Mouse (Mus musculus): ENCODE results near the gene Iapp.
"Not testable (repeated sequence)": the region's sequence is repeated elsewhere in the genome, so short reads cannot be mapped to it uniquely, and the experiment has no call there.

Gene Iapp

DNA sequence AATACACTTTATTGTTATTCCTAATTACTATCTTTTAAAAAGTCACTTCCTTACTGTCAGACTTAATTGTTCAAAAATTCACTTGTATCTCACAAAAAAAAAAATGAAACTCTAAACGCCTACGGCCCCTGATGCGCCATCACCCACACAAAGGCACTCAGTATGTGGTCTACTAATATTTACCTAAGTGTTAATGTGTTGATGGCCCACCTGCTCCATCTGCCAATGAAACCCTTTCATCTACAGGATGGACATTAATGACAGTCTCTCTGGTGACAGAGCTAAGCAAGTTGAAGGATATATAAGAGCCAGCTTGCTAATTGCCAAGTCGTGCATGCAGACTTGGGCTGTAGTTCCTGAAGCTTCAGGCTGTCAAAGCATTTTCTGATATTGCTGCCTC is at the start of gene Iapp:
Iapp (plus strand) TSS at position 326 of the 400 bp plus-strand sequence.
- no peak for DNase-seq (ENCODE audit: low read depth, low spot score)

DNA sequence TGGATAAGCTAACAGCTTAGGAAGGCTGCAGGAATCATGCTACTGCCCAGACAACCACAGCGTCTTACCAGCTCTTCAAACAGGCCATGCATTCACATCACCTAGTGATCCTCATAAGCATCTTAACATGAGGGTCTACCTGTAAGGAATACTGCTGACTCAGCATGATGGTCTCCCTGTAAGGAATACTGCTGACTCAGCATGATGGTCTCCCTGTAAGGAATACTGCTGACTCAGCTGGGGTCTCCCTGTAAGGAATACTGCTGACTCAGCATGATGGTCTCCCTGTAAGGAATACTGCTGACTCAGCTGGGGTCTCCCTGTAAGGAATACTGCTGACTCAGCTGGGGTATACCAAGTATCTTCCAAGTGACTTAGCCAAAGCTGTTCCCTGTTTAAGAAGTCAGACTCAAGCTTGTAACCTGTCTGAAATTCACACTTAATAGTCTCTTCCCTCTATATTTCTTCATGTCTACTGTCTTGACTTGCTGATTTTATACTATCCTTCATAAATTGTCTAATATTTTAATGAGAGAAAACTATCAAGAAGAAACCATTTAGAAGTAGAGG is 47.4 kb upstream of the Iapp start:
- DNase-seq (ENCODE audit: low read depth, low spot score) = not testable (repeated sequence)

GRCm38 (mm10) chr6:142275721-142276442 is 22.3 kb upstream of the Iapp start:
- peak; percentile 73 for DNase-seq (ENCODE audit: low read depth, low spot score)

DNA sequence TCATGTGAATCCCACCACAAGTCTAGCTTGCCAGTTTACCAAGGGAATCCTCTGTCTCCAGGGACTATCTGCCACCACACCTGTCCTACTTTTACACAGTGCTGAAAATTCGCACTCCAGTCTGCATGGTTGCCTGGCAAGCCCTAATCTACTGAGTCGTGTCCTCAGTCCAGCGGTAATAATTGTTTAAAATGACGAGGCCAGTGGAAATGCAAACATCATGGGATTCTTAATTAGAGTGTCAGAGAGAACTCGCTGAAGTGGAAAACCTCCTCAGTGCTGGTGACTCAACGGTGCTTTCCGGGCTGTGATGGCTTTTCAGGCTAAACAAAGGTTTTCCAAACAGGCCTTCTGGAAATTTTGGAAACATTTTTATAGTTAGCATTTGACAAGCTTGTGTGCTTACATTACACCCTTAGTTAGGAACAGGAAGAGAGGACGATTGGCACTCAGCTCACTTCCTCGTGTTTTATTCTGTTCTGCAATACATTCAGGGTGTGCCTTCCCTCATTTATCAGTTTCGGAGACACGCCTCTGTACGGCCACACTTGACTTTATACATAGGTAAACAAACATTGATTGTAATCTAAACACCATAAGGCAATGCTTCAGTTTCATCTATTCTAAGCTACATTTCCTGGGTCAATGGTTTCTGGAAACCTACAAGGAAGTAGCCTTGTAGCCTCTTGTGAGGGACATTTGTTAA is 8.7 kb upstream of the Iapp start:
- DNase-seq (ENCODE audit: low read depth, low spot score) = no peak

DNA sequence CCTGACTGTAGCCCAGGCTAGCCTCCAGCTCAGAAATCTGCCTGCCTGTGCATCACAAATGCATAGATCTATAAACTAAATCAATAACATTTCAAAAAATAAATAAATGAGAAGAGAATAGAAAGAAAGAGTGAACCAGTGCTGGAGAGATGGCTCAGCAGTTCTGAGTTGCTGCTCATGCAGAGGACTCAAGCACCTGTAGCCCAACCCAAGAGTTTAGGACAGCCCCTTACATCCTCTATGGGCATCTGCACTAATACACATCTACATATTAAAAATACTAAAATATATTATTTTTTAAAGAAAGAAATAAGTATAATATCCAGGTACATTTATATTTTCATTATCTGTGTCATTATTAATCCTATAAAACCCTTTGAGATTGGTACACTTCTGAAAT is 6.9 kb downstream of the Iapp start:
- no peak for DNase-seq (ENCODE audit: low read depth, low spot score)

- DNase-seq (ENCODE audit: low read depth, low spot score) = no peak
These were observed 16.1 kb downstream of the Iapp start for GRCm38 (mm10) chr6:142314285-142314684.

DNA sequence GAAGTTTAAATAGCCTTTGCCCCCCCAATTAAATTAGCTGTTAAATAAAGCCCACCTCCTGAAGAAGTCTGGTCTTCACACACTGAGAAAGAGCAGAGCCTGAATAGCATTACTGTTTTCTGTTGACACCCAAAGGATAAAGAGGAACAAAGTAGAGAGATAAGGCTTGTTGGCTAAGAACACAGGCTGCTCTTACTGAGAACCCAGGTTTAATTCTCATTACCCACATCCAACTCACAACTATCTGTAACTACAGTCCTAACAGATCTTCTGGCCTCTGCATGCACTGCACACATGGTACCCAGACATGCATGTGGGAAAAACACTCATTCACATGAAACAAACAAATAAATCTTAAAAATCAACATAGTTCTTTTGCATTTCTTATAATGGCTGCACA is 18.9 kb downstream of the Iapp start:
- DNase-seq (ENCODE audit: low read depth, low spot score) = no peak

DNA sequence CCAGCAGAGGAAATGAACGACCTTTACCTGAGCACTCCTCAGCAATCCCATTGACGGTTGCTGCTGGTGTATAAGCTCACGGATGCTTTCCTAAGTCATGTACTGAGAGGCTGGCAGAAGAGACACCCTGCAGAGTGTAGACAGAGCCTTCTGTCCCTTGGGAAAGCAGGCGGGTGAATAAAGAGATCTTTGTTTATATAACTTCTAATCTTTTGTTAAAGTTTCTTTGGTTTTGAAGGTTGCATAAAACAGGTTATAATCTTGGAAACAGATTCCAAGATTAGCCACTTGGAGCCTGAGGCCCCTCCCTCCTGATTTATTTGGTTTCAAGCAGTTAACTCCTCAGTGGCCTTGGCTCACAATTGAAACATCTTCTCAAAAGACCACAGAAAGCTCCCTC is 24.7 kb downstream of the Iapp start, which contains the start of gene Slco1a5:
Slco1a5 (minus strand) TSS at position 101 of the 400 bp plus-strand sequence.
- no peak for DNase-seq (ENCODE audit: low read depth, low spot score)

DNA sequence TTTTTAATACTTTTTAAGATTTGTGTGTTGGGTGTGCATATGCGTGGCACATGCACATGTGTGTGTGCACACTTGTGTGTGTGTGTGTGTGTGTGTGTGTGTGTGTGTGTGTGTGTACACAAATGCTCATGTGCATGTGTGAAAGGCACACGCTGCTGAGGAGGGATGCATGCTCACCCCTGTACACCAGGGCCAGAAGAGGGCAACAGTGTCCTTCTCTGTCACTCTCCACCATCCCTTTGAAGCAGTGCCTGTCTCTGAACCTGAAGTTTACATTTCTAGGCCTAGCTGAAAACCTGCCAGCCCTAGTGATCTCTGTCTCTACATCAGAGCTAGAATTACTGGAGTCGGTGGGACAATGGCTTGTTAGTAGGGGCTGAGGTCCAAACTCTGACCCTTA is 28.4 kb downstream of the Iapp start:
- DNase-seq (ENCODE audit: low read depth, low spot score) = no peak

- no peak for DNase-seq (ENCODE audit: low read depth, low spot score)
These were observed 31.0 kb downstream of the Iapp start for GRCm38 (mm10) chr6:142329201-142329600.

DNA sequence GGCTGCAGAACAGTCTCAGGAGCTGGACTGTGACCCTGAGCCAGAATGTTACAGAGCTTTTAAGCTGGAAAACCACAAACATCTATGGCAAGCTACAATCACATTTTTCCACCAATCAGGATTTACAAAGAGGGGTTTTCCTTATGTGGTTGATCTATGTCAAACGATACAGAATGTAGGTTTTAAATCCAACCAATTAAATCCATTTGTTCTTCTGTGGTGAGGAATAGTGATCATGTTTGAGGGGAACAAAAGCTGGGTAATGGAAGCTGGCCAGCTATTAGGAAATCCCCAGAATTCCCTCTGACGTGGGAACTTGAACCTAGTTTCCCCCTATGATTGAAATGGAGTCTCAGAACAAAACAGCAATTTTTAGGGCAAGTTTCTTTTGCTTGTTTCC is 40.7 kb downstream of the Iapp start:
- no peak for DNase-seq (ENCODE audit: low read depth, low spot score)

DNA sequence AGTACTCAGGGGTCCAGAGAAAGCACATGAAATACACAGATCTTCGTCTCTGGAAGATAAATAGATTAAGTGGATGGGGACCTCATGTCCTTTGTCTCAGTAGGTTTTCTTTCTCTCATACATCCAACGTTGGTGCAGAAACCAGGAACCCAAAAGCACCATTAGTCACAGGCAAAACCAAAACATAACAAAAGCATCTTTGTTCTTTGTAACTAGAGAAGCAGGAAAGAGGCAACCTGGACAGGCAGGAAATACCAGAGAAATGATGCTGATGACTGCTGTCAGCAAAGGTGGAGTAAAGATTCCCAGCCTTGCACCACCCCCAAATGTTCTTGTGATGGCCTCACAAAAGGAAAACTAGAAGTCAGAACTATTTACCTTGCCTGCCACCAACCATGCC is 41.4 kb downstream of the Iapp start:
- no peak for DNase-seq (ENCODE audit: low read depth, low spot score)

- peak; percentile 50 for DNase-seq (ENCODE audit: low read depth, low spot score)
These were observed 45.3 kb downstream of the Iapp start for GRCm38 (mm10) chr6:142343561-142343960.

DNA sequence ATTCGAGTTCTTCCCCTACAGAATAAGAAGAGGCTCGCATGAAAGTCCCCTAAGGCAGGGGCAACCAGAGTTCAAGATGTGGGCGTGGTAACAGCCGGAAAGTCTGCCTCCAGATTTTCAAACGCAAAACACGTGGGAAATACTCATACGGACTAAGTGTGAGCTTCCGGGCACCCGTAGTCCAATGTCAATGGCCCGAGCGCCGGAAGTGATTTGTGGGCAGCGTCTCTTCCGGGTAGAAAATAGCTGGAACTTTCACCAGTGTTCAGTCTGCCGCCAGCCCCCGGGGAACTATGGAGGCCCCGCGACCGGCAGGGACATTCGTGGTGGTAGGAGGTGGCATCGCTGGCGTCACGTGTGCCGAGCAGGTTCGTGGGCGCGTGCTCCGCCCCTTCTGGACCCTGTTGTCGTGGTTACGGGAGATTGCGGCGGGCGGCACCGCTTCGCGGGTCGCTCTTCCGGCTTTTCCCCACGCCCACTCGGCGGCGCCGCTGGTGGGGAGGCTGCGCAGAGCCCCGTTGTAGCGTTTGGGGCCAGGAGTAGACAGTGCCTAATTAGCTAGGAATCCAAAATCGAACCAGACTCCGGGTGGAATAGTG is 47.3 kb downstream of the Iapp start, which contains the start of gene Pyroxd1:
Pyroxd1 (plus strand) TSS at position 215 of the 599 bp plus-strand sequence.
- DNase-seq (ENCODE audit: low read depth, low spot score) = peak; percentile 97

DNA sequence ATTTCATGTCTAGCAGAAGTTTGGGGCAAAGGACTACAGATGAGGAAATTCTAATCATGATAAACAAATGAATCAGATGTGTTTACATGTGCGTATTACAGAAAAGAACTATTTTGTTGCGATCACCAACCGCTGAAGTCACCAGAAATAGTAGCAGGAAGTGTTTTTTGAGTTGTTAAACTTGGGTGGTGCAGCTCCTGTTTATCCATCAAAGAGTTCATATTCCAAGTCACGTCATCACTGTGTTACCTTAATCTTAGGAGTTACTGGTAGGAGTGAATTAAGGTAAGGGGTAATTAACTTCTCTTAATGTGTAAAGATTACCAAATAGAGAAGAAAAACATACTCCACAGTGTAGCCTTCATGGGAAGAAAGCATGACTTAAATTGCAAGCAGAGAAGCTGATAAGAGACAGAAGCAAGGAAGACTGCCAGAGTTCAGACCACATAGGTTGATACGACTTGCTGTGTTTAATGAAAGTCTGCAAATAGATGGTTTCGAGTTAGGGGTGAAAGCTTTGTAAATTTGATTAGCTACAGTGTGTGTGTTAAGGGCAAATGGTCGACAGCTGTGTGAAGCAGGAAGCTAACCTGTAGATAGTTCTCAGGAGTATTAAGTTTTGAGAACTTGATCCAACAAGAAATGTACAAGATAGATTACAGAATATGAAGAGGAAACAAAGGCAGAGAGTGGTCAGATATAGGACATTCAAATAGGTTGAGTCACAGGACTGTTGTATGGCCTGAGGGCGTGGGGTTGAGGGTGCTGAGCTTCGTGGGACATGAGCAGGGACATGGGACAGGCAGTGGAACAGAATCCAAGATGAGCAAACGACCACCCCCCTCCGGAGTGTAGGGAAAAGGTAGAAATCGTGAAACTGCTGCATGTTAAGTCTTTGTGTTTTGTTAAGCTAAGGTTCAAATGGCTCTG is 48.2 kb downstream of the Iapp start:
- DNase-seq (ENCODE audit: low read depth, low spot score) = no peak

DNA sequence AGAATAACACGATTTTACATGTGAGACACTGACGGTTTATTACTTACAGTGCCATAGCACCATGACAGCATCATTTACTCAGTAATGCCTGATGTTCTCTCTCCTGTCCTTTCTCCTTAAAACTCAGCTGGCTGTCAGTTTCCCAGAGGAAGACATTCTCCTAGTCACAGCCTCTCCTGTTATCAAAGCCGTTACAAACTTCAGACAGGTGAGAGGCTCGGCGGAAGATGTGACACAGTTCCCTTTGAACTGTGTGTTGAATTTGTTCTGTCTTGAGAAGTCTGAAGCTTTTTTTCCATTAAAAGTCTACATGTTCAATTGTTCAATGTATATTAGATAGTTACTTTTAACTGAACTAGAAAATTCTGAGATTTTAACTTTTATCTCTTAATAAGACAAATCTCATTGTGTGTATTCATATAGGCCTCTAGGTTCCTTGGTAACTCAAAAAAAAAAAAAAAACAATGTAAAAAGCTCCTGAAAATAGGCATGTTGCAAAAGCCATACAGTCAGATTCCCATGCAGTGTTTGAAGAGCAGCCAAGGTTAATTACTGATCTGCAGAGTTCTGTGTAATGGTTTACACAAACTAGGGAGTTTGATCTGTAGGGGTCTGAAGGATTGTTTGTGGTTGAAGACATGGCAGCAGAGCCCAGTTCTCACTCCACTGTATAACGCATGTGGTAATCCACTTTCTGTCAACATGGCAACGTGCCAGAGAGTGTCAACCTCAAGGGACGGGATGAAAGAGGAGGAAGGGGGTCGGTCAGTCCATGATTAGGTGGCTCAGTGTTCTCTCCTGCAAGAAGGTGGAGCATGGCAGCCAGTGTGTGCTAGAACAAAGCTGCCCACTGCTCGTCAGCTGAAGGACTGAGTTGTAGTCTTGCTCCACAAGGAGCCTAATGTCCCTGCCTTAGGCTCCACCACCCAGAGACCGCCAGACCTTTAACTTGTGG is 49.5 kb downstream of the Iapp start:
- DNase-seq (ENCODE audit: low read depth, low spot score) = no peak

DNA sequence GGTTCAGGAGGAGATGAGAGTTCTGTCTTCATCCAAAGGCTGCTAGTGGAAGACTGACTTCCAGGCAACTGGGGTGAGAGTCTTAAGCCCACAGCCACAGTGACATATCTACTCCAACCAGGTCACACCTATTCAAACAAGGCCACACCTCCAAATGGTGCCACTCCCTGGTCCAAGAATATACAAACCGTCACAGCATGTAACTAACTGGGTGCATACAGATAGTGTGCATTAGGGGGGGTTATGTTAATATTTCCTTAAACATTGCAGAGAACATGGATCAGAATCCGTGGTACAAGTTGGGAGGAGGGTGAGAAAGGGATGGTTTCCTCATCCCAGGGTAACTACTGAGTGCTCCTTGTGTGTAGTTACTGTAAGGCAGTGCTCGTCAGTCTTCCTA is 53.9 kb downstream of the Iapp start:
- DNase-seq (ENCODE audit: low read depth, low spot score) = not testable (repeated sequence)

Data from R1 (cell line).